Mouse (Mus musculus): ENCODE data around the gene Lbh.

DNA sequence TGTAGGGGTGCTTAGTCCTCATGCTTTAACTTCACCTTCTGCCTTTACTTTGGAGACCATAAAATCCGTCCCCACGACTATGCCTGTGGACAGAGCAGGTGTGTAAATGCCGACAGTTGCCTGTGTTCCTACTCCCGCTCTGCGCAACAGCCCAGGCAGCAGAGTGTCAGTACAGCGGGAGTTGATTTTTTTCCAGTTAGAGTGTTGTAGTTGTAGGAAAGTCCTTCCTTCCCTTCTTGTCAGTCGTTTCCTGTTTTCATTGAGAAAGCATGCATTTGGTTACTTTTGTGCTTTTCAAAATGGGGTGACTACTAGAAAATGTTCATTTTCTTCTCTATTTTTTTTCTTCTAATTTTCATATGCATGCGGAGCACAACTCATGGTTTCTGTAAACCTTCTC, 8.9 kb downstream of the Lbh start:
- TF ChIP-seq CTCF (IDR thresholded peaks at IDR 0.05; ENCODE audit: borderline replicate concordance, control insufficient read depth, extremely low read depth, insufficient read depth, low read length, poor library complexity) (no peak), POLR2A (IDR thresholded peaks at IDR 0.05; ENCODE audit: control insufficient read depth, extremely low read depth, insufficient read depth, low read length, poor library complexity) (no peak)
